Mouse (Mus musculus) stomach, embryonic 15.5 days (tissue): ENCODE results near the gene Pbx3. TPM values are rescaled to one million over a fixed set of nuclear protein-coding genes. Genes with fewer than 3 reads are reported as not detected.

ENCODE experiments used
- ATAC-seq: fragments of 200-750 bp; cut with Nextera tagmentation; 2 replicates; pipeline ENCODE4 v1.8.0; 2017; ENCODE audit warnings: low read depth, moderate number of reproducible peaks, moderate TSS enrichment; ENCODE audit not compliant: insufficient read depth, low FRiP score
- H3K27ac ChIP-seq: fragments of 300-500 bp; sonication (generic); 2 replicates; pipeline ENCODE4 v1.5.1; 2015; ENCODE audit warnings: mild to moderate bottlenecking, inconsistent platforms
- H3K27me3 ChIP-seq: fragments of 300-500 bp; sonication (generic); replicated peaks from 2 replicates; pipeline ENCODE4 v1.6.1; 2015; ENCODE audit warnings: inconsistent platforms
- H3K36me3 ChIP-seq: fragments of 300-500 bp; sonication (generic); 2 replicates; pipeline ENCODE4 v1.6.1; 2015; ENCODE audit warnings: inconsistent platforms
- H3K4me1 ChIP-seq: fragments of 300-500 bp; sonication (generic); 2 replicates; pipeline ENCODE4 v1.6.1; 2015; ENCODE audit warnings: inconsistent platforms
- H3K4me2 ChIP-seq: fragments of 300-500 bp; sonication (generic); 2 replicates; pipeline ENCODE4 v1.6.1; 2015; ENCODE audit warnings: mild to moderate bottlenecking, inconsistent platforms
- H3K4me3 ChIP-seq: fragments of 300-500 bp; sonication (generic); replicated peaks from 2 replicates; pipeline ENCODE4 v1.5.1; 2015; ENCODE audit warnings: inconsistent platforms
- H3K9ac ChIP-seq: fragments of 300-500 bp; sonication (generic); 2 replicates; pipeline ENCODE4 v1.6.1; 2015; ENCODE audit warnings: inconsistent platforms
- H3K9me3 ChIP-seq: fragments of 300-500 bp; sonication (generic); 2 replicates; pipeline ENCODE4 v1.6.1; 2016; ENCODE audit warnings: inconsistent platforms
- WGBS: fragments of 180-500 bp; shearing (Covaris S2); methylation state at CpG from one replicate; pipeline ENCODE4 v1.1.7; 2015; 5-methylcytosine and 5-hydroxymethylcytosine counted together
- polyA plus RNA-seq: library from polyadenylated mRNA; unstranded; fragments of >200 nt; fragmentation: Nextera tagmentation; extraction: Ambion mirVana; gene quantifications from 2 replicates; pipeline ENCODE4 v1.2.1, GENCODE M21; 2015

Gene Pbx3
- polyA plus RNA-seq, 1 experiment from 2014 or later = 26.1 TPM

DNA sequence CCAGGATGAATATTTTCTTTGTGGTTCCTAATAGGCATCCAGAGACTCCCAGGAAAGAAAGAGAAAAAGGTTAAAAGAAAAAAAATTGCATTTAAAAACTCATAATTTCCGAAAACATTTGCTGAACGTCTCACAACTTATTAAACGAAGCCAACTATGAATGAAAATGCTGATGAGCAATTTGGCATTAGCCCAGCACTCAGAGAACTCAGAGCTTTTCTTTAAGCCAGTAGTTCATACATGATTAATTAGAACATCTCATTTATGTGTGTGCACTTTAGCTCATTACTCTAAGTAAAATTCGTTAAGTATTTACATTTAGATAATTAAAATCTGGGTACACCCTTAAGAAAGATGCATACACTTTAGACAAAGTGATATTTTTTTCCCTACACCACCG is 155.3 kb downstream of the Pbx3 start:
- H3K4me1 ChIP-seq = no peaks in the 10 kb centered on the region
- H3K9ac ChIP-seq = no peak overlapping the region
- no peak overlapping the region for H3K4me3 ChIP-seq
- H3K27me3 ChIP-seq = no peaks in the 10 kb centered on the region
- ATAC-seq = no peak
- no peak overlapping the region for H3K4me2 ChIP-seq
- no peak overlapping the region for H3K27ac ChIP-seq
- H3K9me3 ChIP-seq = no peaks in the 10 kb centered on the region
- WGBS = 79% methylated on average over 5 of the region's 5 CpGs
- H3K36me3 ChIP-seq = no peaks in the 10 kb centered on the region

DNA sequence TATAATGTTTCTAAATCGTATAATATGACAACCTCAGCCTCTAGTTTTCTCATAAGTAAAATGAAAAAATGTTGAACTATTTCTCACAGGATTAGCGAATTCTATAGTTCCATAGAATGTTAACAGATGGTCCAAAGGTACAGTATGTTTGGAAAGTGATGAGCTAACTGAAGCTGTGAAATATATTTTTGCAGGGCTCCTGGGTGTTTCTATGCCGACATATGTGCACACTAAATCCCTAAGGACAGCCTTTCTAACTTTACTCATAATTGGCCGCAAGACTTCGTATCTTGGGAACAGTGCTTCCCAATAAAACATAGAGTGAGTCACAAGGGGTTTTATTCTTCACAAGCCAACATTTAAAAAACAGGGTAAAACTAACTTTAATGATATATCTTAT is 157.4 kb downstream of the Pbx3 start:
- Histone ChIP-seq H3K27ac (no peak overlapping the region), H3K9me3 (no peaks in the 10 kb centered on the region), H3K9ac (no peak overlapping the region), H3K4me3 (no peak overlapping the region), H3K4me1 (no peaks in the 10 kb centered on the region), H3K4me2 (no peak overlapping the region), H3K27me3 (no peaks in the 10 kb centered on the region), H3K36me3 (no peaks in the 10 kb centered on the region)
- 79% methylated on average over 5 of the region's 5 CpGs for whole genome bisulfite sequencing
- no peak for ATAC-seq

DNA sequence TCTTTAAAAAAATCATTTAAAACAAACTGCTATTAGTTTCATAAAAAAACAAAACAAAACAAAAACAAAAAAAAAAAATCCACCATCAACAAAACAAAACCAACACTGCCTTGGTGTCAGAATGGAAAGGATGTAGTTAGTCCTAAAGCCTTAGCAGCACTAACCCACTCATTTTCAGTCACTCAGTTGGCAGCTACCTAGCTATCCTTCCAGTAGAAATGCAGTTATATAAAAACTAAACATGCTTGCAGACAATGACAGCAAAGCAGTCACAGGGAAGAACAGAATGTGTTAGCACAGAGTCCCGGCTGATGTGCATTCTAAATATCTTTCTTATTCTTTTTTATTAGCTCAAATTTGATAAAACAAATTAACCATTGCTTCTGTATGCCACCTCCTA is 160.5 kb downstream of the Pbx3 start:
- no peaks in the 10 kb centered on the region for H3K36me3 ChIP-seq
- 89% methylated on average over 1 of the region's 1 CpGs for WGBS
- H3K9ac ChIP-seq = no peak overlapping the region
- H3K27me3 ChIP-seq = no peaks in the 10 kb centered on the region
- no peak overlapping the region for H3K27ac ChIP-seq
- H3K4me1 ChIP-seq = no peaks in the 10 kb centered on the region
- no peak for ATAC-seq
- no peak overlapping the region for H3K4me3 ChIP-seq
- H3K9me3 ChIP-seq = no peaks in the 10 kb centered on the region
- no peak overlapping the region for H3K4me2 ChIP-seq

DNA sequence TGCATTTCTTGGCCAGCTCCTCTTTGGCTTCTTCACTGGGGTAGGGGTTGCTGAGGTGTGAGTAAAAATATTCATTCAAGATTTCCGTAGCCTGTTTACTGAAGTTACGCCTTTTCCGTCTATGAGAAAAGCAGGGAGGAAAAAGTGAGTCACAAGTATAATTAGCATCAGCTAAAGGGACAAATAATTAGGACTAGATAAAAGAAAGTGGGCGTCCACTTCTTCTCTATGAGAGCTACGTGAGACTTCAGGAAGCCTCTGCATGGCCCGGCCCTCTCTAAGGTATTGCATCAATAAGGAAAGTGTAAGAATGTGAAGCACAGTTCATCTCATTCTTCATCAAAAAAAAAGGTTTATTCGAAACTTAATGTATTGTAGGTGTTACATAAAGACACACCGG is 168.1 kb downstream of the Pbx3 start:
- no peaks in the 10 kb centered on the region for H3K4me1 ChIP-seq
- H3K36me3 ChIP-seq = 0 out of 2 replicates have a peak, but pooled peaks cover 6% of the 10 kb centered on the region
- ATAC-seq = no peak
- no peak overlapping the region for H3K27ac ChIP-seq
- no peaks in the 10 kb centered on the region for H3K27me3 ChIP-seq
- H3K4me2 ChIP-seq = no peak overlapping the region
- 92% methylated on average over 8 of the region's 8 CpGs for WGBS
- H3K9ac ChIP-seq = no peak overlapping the region
- no peaks in the 10 kb centered on the region for H3K9me3 ChIP-seq
- H3K4me3 ChIP-seq = no peak overlapping the region

DNA sequence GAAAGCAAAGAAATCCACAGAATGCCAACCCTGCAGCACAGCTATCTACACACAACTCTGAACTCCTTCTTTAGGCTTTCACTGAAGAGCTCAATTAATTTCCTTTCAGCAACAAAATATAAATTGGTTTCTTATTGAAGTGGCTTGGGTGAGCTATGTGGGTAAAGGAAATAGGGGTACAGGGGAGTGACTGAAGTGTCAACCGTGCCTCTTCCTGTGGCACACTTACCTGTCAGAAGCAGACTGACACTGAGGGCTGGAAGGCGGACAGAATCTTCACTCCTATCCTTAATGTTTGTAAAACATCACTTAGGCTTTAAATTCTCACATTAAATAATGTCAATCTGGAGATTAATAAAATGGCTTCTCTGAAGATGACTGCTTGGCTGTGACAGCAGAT is 168.6 kb downstream of the Pbx3 start:
- Histone ChIP-seq H3K27ac (no peak overlapping the region), H3K9me3 (no peaks in the 10 kb centered on the region), H3K4me2 (no peak overlapping the region), H3K4me1 (no peaks in the 10 kb centered on the region), H3K9ac (no peak overlapping the region), H3K36me3 (0 out of 2 replicates have a peak, but pooled peaks cover 6% of the 10 kb centered on the region), H3K4me3 (no peak overlapping the region), H3K27me3 (no peaks in the 10 kb centered on the region)
- 95% methylated on average over 2 of the region's 2 CpGs for WGBS
- no peak for ATAC-seq

DNA sequence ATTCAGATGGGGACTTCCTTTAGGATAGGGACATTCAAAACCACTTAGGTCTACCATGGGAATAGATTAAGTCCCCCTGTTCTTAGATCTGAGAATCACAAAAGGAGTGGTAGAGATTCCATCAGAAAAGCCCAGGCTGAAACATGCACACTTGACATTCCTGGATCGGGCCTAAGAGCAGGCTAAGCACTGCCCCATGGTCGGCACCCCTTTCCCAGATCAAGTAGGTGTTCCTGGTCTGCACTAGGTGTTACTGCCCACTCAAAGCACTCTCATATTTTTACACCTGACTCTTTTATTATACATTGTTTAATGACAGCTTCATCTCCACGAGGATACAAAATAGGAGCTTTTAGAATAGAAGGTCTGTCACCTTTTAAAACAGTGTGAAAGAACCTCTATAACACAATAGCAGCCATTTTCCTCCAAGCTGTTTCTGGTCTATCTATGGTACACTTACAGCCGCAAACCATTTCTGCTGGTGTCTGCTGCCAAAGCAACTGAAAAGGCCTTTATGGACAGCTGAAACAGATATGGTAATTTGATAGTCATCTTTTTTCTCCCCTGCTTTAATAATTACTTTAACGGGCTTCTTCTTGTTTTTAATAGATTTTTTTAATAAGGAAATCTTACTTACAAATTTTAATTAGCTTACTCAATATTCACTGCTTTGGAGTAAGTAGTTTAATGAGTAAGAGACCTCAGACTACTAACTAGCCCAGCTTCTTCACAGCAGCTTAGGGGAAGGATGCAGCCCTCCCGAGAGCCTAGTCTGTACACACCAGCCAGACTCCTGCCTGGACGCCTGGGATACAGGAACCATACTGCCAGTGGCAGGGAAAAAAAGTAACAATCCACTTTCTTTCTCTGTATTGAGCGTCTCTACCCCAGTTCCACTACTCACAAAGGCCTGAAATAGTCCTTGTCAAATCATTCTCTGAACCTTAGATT is 178.8 kb downstream of the Pbx3 start:
- WGBS = 72% methylated on average over 8 of the region's 8 CpGs

DNA sequence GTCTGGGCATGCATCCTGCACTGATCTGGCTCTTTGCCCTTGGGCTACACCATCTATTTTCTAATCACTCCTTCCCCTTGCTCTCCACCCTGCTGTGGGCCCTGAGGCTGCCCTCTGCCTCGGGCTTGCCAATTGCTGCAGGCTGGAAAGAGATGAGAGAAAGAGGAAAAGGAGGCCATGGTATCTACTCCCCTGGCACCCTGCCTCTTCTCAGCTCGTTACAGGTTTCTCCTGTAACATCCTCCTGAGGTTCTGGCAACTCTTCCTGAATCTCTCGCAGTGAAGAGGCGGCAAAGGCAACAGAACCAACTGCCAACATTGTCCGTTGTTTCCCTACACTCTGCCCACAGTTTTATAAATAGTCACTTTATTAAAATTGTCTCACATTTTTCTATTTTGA is 179.7 kb downstream of the Pbx3 start:
- WGBS = 82% methylated on average over 5 of the region's 5 CpGs
- H3K27ac ChIP-seq = no peak overlapping the region
- H3K4me3 ChIP-seq = no peak overlapping the region
- no peak overlapping the region for H3K4me2 ChIP-seq
- no peaks in the 10 kb centered on the region for H3K4me1 ChIP-seq
- no peaks in the 10 kb centered on the region for H3K9me3 ChIP-seq
- no peak overlapping the region for H3K9ac ChIP-seq
- no peak for ATAC-seq
- no peaks in the 10 kb centered on the region for H3K36me3 ChIP-seq
- H3K27me3 ChIP-seq = no peaks in the 10 kb centered on the region

More for the DNA sequence above, 178.8 kb downstream of the Pbx3 start:
- Histone ChIP-seq H3K27ac (no peak overlapping the region), H3K4me2 (no peak overlapping the region), H3K4me1 (no peaks in the 10 kb centered on the region), H3K9me3 (no peaks in the 10 kb centered on the region), H3K27me3 (no peaks in the 10 kb centered on the region), H3K4me3 (no peak overlapping the region), H3K9ac (no peak overlapping the region), H3K36me3 (no peaks in the 10 kb centered on the region)
- no peak for ATAC-seq

DNA sequence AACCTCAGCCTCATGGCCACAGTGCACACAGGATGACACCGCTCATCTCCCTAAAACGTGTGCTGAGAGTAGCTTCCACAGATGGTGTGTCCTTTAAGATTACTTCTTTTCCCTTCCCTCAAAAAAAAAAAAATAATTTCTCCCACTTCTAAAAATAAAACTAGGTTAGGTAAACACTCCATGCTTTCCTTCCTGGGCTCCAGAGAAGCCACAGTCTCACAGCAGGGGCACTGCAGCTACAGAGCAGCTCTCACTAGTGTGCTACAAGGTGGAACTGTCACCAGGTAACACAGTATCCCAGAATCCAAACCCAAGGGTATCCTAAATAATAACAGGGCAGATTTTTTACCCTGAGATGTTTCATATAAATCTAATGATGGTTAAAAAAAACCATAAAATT is 185.6 kb downstream of the Pbx3 start:
- Histone ChIP-seq H3K27me3 (no peaks in the 10 kb centered on the region), H3K9me3 (no peaks in the 10 kb centered on the region), H3K36me3 (no peaks in the 10 kb centered on the region), H3K4me3 (no peak overlapping the region), H3K4me1 (no peaks in the 10 kb centered on the region), H3K9ac (no peak overlapping the region), H3K4me2 (no peak overlapping the region), H3K27ac (no peak overlapping the region)
- no peak for ATAC-seq
- 62% methylated on average over 2 of the region's 2 CpGs for WGBS

DNA sequence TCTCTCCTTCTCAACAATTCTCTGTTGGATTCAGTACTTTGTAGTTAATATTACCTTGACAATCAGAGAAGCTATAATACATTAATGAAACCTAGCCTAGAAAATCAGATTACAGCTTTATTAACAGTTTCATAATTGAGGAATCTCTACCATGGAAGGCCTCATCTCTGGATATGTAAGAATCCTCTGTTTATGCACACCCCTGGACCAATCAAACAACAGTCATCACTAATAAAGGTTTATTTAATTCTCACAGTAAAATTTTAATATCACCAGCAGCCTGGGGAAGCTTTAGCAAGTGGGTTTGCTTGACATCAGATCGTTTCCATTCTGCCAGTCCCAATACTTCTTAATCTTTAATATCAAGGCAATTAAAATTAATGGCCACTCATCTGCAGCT is 191.3 kb downstream of the Pbx3 start:
- Histone ChIP-seq H3K4me1 (no peaks in the 10 kb centered on the region), H3K4me3 (no peak overlapping the region), H3K36me3 (peaks cover 4% of the 10 kb centered on the region; the same call in 1 of the 2 replicates), H3K9ac (no peak overlapping the region), H3K27me3 (no peaks in the 10 kb centered on the region), H3K4me2 (no peak overlapping the region), H3K27ac (no peak overlapping the region), H3K9me3 (no peaks in the 10 kb centered on the region)
- WGBS = 83% methylated on average over 1 of the region's 1 CpGs
- ATAC-seq = no peak

DNA sequence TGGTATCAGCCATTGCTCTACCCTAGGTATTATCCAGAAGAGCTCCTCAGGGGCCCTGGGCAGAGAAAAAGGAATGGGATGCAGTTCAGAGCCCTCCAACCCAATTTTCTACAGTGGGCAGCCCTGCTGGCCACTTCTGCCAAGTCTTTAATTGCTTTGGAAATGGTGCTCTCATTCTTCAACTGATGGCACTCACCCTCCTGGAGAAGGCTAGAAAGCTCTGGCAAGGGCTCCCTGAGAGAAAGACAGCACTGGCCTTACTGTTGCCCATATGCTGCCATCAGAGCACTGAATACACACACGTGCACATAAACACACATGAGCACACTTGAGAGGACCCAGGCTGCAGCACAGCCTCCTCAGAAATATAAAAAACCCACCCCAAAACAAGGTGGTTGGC is 193.6 kb downstream of the Pbx3 start:
- Histone ChIP-seq H3K27me3 (no peaks in the 10 kb centered on the region), H3K9me3 (no peaks in the 10 kb centered on the region), H3K27ac (no peak overlapping the region), H3K36me3 (peaks cover 4% of the 10 kb centered on the region; the same call in 1 of the 2 replicates), H3K4me3 (no peak overlapping the region), H3K4me2 (no peak overlapping the region), H3K4me1 (no peaks in the 10 kb centered on the region), H3K9ac (no peak overlapping the region)
- ATAC-seq = no peak
- 81% methylated on average over 1 of the region's 1 CpGs for WGBS

DNA sequence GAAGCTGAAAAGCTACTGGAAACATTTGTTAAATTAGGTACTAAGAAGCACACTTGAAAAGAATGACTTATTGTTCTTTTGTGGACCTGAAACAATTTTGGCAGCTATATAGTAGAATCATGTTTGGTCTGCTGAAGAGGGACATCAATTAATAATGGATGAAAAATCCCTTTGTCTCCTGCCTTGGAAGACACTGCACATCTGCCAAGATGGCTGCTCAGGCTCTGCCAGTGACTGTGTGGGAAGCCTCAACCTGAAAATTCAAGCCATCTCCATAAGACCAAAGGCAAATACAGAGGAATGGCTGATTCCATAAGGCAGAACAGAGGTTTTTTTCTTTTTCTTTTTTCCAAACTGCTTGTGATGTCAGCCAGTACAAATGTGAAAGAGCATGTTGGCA is 194.3 kb downstream of the Pbx3 start:
- no peak overlapping the region for H3K4me3 ChIP-seq
- H3K9me3 ChIP-seq = no peaks in the 10 kb centered on the region
- ATAC-seq = no peak
- H3K4me2 ChIP-seq = no peak overlapping the region
- H3K4me1 ChIP-seq = no peaks in the 10 kb centered on the region
- H3K9ac ChIP-seq = no peak overlapping the region
- no peaks in the 10 kb centered on the region for H3K27me3 ChIP-seq
- H3K36me3 ChIP-seq = peaks cover 4% of the 10 kb centered on the region; the same call in 1 of the 2 replicates
- no peak overlapping the region for H3K27ac ChIP-seq

DNA sequence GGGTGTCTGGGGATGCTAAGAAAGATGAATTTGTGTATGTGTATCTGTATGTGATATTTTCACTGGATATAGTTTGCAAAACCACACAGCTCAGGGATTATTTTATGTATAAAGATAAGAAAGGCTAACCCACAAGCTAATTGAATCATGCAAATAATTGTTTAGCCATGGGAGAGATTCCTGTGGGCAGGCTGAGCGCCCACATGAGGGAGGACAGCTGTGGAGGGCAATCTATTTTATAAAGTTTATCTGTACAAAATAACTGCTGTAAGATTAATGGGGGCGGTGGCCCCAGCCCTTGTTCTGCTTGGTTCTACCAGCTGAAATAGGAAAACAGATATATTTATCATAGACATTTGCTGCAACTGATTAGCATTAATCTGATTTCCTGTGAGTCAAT is 202.5 kb downstream of the Pbx3 start:
- H3K27ac ChIP-seq = no peak overlapping the region
- no peaks in the 10 kb centered on the region for H3K27me3 ChIP-seq
- no peaks in the 10 kb centered on the region; the same call in 1 of the 2 replicates for H3K36me3 ChIP-seq
- no peak overlapping the region for H3K4me3 ChIP-seq
- no peaks in the 10 kb centered on the region for H3K4me1 ChIP-seq
- ATAC-seq = no peak
- no peak overlapping the region for H3K9ac ChIP-seq
- H3K4me2 ChIP-seq = no peak overlapping the region
- no peaks in the 10 kb centered on the region for H3K9me3 ChIP-seq
- 79% methylated on average over 2 of the region's 2 CpGs for WGBS
